Mouse (Mus musculus) cerebellum, adult 9-11 months (tissue): ENCODE measurements around the gene Sparcl1.

Source experiments
- DNase-seq: peaks from one replicate; pipeline ENCODE4 v3.0.0; 2022

The Sparcl1 gene

DNA sequence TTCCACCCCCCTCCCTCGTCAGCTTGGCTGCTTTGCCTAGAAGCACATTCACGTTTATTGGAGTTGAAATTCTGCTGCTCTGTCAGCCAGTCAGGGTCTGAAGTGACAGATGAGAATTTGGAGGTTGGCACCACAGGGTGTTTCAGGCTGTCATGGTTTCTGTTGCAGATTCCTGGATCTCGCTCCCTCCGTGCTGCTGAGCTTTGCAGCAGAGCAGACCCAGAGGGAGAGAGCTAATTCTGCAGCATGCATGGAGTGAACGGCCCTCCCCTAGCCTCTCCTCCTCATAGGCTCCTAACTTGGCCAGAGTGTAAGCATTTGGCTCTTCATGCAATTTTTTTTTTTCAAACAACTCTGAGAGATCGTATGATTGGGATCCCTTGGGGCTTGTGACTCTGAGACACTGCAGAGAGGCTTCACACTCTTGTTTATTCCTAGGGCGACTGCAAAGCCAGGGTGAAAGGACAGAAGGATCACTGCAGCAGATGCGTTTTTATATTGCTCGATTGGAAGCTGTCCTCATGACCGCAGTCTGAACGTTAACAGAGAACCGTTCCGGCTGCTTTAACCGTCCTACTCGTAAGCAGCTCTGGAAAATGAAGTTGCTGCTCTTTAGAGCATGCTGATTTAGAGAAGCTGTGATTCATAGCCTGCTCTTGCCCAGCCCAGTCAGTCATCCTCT, at the start of gene Sparcl1:
Gene Sparcl1 (minus strand): TSS at position 243 of the 682 bp plus-strand sequence.
- peak; percentile 49 for DNase-seq

DNA sequence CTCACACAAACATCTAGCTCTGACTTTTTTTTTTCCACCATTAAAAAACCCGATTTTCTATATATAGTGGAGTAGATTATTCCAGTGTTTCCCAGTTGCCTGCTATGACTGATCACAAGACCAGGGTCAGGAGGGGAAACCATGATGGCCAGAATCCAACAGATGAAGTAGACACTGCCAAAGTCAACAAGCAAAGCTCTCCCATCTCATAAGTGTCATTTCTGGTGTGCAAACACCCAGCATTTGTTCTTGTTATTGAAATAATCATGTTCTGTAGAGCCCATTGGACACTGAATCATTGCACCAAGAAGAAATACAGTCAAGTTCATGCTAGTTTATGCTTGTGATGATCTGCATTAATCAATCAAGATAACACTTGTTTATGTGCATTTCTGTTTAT, 47.9 kb upstream of the Sparcl1 start:
- no peak for DNase-seq

DNA sequence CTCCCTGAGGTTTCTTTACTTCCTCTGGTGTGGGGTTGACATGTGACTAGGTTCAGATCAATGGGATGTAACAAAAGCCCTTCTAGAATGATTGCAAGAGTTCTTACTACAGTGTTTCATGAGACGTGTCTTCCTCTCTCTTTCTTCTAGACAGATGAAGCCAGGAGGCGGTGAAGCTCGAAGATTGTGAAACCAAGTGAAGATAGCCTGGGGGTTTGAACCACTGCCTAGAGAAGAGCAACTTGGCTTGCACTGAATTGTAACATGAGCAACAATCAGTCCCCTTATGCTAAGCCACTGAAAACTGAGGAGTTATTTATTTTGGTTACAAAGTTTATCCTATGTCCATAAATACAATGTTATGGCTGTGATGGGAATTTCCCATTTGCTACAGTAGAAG, 47.0 kb upstream of the Sparcl1 start:
- DNase-seq, result no peak

DNA sequence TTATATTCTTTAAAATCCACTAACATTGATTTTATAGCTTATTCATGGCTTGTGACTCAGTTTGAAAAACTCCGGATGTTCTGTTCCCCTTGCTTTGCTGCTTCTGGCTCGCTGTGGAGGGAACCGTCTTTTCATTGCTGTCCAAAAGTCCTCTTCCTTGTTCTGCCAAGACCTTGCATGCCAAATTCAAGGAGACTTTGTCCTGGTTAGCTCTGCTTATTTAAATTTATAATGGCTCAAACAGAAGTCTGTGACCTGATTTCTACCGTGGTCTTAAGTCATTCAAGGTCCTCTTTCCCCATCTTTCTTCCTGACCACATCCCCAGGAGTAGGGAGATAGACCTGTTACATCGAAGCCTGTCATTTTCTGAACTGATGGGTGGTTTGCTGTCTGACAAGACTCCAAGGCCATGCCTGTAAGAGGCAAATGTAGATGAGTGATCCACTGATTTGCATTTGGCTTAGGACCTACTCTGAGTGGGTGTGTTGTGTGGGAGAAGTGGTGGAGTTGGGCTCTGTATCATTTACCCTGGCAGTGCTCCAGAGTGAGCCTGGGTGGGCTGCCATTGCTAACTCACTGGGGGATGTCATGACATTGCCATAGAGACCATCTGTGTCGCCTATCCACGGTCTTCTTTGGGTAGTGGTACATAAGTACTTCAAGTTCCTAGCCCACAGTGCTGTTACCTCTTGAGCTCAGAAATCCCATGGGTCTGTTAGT, 45.0 kb upstream of the Sparcl1 start:
- DNase-seq, result peak; percentile 24

DNA sequence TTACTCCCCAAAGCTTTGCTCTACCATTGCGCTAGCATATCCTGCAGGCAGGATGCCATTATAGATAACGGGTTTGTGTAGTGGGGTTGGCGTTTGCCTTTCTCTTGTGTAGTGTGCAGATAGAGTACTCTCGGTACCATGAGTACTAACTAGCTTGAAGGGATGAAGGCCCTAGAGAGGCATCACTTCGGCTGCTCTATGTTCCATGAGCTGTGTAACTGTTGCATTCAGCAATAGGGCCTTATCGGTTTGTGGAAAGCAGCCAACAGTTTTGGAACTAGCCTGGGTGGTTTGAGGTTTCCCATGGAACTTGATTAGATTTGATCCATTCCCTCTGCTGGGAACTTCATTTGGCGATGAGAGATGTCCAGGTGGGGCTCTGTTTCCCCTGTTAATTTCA, 44.2 kb upstream of the Sparcl1 start:
- DNase-seq, result no peak

DNA sequence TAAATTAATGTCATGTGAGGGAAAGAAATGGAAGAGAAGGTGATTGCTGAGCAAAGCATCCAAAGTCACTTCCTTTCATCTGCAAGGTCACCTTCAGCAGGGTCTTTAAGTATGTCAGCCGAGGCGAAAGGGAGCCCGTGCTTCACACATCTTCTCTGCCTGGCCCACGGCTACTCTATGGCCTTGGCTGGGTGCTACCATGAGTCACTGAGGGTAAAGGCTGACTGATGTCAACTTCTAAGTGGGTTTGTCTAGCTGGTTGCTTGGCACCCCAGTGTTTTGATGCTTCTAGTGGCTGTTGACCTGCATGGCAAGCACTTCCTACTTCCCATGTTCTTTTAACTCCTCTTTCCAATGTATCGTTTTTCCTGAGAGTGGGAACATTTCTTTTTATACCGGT, 36.7 kb upstream of the Sparcl1 start:
- DNase-seq, result no peak

DNA sequence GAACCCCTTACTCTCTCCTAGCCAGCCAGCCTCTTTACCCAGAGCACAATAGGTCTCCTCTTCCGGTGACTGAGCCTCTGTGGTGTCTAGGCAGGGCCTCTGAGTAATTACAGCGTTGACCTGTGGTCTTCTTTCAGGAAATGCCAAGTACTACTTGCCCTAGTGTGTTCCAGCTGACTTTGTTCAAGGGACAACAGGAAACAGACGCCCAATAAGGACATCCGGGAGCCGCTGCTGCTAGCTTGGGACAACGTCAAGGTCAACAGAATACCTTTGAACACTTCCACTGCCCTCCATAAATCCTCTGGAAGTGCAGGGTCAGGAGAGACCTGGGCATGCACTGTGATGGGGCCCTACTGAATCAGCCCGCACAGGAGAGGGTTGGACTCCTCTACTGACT, 35.8 kb upstream of the Sparcl1 start:
- no peak for DNase-seq

DNA sequence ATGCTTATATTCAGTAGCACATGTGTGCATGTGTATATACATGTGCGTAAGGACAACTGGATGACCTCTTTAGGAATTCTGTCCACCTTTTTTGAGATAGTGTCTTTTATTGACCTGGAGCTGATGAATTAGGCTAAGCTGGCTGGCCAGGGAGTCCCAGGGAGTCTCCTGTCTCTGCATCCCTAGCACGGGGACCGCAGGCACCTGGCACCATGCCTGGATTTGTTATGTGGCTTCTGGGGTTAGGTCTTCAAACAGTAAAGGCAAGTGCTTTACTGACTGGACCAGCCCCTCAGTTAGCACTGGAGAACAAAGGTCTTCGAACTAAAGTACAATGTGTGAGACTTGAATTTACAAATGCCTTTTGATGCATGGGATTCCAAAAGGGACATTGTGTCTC, 30.5 kb upstream of the Sparcl1 start:
- DNase-seq, result no peak

DNA sequence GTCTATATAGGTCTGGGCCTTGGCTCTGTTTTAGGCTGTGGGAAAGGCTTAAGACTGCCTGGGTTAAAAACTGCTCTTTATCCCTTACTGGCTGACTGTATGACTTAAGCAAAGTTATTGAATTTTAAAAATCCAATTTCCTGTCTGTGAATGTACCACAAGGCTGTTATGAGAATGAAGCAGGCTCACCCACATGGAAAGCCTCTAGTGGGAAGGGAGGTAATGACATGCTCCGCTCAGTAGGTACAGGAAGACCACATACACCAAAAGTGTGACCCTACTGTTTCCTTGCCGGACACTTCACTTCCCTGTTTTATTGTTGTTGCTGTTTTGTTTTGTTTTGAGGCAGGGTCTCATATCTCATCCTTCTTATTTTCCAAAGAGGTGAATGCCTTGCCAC, 27.5 kb upstream of the Sparcl1 start:
- no peak for DNase-seq

DNA sequence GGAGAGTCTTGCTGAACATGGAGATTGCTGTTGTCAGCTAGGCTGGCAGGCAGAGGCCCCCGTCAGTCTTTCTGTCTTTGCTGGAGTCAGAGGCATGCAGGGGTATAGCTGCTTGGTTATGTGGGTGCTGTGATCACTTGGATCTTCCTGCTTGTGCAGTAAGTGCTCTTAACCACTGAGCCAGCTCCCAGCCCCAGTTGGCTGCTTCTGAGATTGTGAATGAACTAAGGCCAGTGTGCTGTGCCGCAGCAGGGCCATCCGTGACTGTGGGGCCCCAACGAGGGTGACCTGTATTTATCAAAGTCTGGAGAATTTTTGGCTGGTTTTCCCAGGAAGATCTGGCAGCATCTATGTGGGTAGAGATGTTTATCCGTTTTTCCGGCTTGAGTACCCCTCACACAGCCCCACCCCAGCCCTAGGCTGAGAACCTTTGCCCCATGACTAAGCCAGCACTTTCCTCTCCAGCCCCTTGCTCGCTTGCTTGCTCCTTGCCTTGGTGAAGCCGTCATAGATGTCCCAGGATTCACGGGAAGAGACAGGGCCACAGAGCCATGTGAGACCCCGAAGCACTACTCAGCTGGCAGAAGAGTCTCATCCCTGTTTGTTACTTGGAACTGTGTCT, 24.5 kb upstream of the Sparcl1 start:
- no peak for DNase-seq

DNA sequence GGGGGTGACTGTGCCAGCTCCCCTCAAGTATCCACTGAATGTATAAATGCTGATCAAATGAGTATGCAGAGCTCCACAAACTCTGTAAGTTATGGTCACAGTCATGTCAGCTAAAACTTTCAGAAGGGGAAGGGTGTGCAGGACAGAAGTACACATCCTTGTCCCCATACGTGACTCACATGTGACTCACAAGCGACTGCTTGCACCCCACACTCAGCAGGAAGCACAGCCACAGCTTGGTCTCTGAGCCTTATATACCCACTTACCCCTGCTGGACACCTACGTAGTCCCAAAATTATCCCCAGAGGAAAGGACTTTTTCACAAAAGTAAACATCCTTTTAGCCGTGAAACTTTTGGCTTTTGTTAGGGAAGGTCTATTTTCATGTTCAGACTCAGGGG, 20.2 kb upstream of the Sparcl1 start:
- DNase-seq, result no peak

DNA sequence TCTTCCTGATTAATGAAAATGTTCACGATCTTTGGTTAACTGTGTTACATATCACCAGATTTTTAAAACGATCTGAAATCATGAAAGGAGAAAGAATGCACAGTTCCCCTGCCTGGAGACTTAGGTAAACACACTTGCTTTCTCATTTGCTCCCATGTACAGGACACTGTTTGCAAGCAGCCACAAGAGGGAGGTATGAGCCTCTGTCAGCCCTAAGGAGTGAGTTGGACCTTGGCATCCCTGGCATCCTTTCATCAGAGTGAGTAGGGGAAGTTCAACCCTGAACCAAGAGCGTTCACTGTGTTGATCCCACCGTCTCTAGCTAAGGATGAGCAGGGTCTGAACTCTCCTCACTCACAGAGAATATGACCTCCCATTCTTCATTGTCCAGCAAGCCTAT, 18.0 kb upstream of the Sparcl1 start:
- DNase-seq, result no peak

DNA sequence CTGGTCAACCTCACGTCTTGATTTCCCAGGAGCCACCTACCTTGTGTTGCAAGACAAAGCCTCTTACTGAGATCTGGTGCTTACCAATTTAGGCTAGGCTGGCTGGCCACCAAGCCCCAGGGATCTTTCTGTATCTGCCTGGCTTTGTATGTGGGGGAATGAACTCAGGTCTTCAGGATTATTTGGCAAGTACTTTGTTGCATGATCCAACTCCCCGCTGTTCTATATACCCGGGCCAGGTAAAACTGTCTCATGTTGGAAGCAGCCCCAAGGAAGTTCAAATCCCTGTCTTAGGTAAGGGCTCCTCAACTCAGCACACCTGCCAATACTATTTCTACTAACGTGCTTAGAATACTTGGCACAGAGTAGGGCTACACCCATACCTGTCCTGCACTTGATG, 17.4 kb upstream of the Sparcl1 start:
- DNase-seq, result no peak

DNA sequence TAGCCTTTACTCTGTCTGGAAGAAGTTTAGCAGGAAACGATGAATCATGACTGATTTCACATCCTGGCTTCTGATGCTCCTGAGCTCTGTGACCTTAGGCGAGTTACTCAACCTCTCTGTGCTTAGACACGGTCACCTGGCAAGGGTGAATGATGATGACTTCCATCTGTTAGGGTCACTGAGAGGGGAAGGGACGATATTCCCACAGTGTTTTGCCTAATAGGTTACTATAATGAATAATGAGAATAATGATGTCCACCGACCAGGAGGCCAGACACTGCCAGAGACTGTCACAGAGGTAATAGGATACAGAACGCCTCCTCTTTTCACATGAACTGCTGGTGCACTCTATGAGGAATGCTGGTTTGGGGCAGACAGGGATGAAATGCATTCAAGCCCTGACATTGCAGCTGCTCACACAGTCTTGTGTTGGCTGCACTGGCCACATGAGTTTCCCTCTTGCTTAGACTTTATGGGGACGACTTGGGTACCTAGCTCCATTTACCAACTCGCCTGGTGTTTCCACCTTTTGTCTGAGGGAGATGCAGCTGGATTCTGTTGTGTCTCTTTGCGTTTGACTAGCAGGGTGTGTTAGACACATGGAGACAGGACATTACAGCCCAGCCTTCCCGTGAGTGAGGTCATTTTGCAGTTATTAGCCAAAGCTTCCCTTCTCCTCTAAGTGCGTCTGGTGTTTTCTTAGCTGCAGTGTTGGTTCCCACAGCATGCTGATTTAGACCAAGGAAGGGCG, 14.9 kb upstream of the Sparcl1 start:
- no peak for DNase-seq

DNA sequence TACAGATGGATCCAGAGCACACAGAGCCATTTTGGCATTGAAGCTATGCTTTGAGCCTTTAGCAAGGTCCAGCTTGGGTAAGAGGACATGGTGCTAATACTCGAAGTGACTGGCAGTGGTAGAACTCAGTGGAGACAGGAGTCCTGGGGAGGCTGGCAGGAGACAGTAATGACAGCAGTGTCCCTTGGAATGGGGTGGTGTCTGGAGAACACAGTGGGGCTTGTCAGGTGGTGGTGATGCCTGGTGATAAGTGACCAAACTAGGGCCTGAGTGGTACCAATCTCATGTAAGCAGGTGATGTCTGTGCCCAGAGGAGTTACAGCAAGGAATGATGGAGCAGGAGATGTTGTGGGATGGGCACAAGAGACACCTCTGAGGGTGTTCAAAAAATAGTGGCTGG, 13.8 kb upstream of the Sparcl1 start:
- DNase-seq, result no peak

DNA sequence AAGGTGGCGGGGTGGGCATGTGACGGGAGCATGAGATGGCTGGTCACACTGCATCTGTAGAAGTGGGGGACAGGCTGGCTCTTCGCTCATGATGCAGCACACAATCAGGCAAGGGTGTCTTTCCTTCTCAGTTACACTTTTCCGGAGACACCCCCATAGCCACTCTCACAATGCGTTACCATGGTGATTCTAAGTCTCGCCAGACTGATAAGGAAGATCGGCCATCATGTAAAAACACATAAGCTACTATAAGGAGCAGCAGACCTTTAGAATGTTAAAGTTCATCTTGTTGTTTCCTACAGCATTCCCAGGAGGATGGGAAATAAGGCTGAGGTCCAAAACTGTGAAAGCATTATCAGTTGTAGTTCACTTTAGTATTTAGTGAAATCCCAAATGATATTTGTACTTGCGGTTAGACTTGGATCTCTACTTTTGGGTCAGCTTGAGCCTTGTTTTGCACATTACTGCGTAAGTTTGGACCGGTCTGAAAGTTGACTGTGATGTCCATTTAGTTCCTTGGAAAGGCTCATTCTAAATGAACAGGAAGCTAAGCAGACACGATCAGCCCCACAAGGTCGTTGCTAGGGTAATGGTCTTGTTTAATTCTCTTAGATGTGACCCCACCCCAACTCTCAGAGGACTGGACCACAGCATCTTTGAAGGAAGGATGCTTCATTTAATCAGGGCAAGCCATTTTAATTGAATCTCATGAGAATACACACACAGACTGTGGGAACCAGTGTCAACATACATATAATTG, 13.2 kb upstream of the Sparcl1 start:
- no peak for DNase-seq

DNA sequence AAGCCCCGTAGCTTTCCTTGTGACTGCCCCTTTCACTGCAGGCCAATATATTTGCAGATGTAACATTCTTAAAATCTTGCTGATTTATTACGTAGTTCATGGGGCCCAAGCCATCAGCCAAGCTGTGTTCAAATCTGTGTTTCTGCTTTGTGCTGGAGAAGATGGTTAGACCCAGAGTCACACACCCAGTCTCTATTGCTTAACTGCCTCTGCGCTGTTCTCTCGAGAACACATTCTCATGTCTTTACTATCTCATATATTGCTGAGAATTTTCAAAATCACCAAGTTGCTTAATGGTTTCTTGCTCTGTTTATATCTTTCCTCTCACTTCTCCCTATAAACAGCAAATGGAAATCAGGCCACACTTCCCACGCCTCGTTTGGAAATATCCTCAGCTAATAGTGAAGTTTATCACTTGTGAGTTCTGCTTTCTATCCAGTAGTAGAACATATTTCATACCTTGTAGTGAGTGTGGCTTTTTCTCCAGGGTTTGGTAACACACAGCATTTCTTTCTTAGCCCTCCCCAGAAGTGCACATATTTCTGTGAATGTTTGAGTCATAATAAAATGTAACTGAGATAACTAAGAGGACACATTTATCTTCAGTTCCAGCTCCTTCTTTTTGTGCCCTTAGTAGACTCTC, 10.6 kb upstream of the Sparcl1 start:
- no peak for DNase-seq

DNA sequence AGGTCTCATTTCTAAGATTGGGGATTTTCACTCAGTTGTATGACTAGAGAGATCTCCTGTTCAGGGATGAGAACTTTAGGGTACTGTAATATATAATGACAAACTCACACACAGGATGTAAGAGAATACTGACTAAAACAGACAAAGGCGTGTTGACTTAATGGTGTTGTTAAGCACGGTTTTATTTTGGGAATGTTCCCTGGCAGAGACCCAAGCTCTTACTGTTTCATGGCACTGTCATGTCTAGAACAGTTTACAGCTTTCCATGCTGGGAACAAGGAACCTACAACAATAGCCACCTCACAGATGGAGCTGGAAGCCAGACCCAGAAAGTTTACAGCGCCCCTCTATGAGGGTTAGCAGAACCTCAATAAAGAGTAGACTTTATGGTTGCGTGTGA, 2.4 kb upstream of the Sparcl1 start:
- no peak for DNase-seq

DNA sequence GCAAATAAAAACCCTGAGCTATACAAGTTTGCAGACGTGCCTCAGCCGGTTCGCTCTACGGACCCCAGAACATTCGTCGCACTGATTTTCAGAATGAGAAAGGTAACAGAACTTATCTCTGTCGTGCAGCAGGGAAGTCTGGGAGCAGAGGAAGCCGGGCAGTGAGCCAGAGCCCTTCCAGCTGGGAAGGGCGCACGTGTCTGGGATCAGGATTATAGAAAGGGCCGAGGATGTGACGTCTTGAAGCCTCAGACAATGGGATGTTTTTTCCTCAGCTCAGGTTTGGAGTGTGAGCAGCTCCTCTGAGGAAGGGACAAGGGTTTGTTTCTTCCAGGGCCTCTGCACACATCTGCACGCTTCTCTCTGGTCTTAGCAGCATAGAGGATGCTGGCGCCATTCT, 1.6 kb upstream of the Sparcl1 start:
- DNase-seq, result peak; percentile 10

DNA sequence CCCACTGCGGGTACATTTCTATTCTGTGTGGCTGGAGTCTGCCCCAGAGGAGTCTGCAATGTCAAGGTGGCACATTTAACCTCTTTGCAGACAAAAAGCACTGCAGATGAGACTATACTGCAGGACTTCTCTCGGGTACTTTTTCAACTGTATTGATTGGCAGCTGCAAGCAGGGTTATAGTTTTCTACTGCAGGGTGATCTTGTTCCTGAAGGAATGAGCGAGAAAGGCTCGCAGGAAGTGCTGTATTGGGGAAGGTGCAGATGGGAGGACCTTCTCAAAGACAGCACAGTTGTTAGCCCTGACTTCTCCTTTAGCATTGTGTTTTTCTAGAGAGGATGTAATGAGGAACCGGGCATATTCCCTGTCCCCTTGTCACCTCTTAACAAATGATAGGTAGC, 1.0 kb downstream of the Sparcl1 start:
- no peak for DNase-seq

DNA sequence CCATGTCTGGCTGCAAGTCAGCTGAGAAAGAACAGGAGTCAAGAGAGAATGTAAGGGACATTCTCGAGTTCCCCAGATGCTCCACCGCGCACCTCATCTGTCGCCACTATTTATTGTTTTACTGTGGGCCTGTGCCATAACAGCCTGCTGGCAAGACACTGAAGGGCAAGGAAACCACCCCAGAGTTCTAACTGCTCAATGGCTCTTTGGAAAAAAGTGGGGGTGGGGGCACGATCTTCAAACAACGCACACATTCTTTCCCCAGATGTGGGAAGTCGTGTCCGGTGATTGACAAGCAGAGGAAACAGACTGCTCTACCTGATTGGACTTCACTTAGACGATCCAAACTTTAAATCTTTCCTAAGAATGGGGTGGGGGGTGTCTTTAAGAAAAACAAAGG, 1.5 kb downstream of the Sparcl1 start:
- peak; percentile 11 for DNase-seq

DNA sequence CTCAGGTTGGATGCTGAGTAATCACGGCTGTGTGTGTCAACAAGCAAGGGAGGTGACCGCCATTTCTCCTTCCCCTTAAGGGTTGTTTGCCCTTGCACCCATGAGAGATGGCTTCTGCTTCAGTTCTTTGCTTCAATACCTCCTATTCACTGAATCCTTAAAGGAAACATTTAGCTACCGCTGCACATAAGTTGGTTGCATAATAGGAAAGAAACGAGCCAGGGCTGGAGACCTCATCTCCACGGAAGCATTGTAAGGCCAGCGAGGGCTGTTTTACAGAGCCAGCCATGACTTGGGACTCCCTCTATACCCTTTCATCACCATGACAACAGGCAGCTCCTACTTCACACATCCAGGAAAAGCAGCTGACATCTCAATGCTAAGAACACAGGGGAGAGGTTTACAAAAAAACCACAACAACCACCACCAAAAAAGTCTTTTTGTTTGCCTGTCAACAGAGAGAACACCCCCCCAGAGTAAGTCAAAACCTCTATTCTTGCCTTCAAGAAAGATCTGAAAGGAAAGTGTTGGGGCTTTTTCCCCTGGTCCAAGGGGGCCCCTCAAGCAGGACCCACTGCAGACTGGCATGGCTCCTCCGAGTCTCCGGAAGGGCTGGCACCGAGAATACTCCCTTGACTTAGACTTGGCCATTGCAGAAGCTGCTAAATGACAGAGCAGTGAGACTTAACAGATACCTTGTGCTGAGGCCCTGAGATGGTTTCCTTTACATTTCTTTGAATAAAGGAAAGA, 3.2 kb downstream of the Sparcl1 start:
- peak; percentile 46 for DNase-seq
